Mouse (Mus musculus): Measurements from ENCODE around the gene Krt75. TPM values are rescaled to one million over a fixed set of nuclear protein-coding genes. Genes with fewer than 3 reads are reported as not detected.

Krt75 gene
- not detected for total RNA-seq (2021)
- long read RNA-seq, experiment 1: 0 reads
- long read RNA-seq, experiment 2: 0 reads

DNA sequence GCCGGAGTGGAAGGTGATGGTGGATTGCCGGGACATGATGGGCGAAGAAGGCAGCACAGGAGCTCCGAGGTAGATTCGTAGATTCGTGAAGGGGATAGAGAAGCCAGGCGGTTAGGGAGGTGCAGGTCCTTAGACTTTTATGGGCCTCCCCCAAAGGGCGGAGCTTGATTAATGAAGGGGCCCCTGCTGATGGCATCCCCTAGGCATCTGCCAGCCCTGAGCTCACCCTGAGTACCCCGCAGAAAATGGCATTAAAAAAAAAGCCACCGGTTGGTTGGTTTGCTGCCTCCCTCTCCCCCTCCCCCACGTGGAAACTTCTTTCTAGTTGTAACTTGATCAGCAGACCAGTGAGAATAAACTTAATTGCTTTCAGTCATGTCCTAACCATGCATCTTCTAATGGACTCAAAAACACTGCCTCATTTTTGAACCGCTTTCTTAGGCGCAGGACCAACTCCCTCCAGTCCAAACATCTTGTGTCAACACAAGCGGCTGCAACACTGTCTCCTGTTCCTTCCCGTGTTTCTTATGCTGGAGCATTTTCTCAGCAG, at the start of gene Krt75:
Gene Krt75 (minus strand): TSS at position 109 of the 550 bp plus-strand sequence.
- intact Hi-C loops (cut with DNase I): no loop called here
- no peak for DNase-seq (ENCODE audit: low spot score in 2 of 2)

DNA sequence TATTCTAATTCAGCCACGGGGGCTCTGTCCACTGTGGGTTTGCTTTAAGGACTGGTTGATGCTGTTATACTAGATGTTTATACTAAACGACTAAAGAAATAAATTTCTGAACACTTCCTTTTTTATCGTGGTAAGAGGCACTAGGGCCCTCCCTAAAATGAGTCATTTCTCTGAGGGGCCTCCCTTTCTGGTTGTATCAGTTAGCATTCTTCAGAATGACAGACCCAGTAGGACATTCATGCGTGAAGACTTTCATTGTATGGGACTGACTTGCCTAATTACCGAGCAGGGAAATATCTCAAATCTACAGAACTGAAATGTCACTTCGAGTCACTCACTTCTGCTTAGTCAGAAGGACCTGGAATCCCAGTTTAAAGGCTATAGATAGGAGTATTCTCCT, 25.4 kb upstream of the Krt75 start:
- intact Hi-C loops (cut with DNase I): no loop called here
- DNase-seq (ENCODE audit: low spot score in 2 of 2): no peak

- intact Hi-C loops (cut with DNase I): no loop called here
- DNase-seq (ENCODE audit: low spot score in 2 of 2): no peak
These were observed 14.5 kb upstream of the Krt75 start for GRCm38 (mm10) chr15:101588216-101588615.

- intact Hi-C loops (cut with DNase I): no loop called here
- no peak for DNase-seq (ENCODE audit: low spot score in 2 of 2)
These were observed 10.8 kb upstream of the Krt75 start for GRCm38 (mm10) chr15:101584456-101584855.

DNA sequence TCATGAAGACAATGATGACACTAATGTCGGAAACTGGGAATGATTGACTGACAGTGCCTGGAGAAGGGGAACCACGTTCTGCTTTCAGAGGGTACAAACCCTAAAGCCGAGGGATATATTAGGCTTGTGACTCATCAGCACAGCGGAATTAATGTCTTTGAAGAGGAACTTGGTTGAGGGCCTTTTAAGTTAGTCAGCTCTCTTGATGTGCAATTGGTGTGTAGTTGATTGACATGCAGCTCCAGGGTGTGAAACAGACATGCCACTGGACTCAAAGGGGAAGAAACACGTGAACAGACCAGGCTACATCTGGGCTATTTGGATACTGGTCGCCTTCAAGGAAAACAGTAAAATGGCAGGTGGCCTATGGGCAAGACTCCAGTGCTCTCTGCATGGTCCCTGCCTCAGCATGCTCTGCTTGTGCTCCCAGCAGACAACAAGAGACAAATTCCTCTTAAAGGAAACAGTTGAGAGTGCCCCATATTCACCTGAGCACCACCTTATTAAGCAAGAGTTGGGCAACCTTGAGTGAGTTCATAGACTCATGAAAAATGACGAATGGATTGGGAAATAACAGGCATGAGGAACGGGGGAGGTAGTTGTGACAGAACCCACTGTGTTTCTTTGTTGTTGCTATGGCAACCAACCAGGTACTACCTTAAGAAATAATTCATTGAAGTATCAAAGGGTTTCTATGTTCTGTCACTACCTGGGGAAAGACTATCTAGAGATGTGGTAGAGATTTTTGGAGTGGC, 9.7 kb upstream of the Krt75 start:
- intact Hi-C loops (cut with DNase I): no loop called here

DNA sequence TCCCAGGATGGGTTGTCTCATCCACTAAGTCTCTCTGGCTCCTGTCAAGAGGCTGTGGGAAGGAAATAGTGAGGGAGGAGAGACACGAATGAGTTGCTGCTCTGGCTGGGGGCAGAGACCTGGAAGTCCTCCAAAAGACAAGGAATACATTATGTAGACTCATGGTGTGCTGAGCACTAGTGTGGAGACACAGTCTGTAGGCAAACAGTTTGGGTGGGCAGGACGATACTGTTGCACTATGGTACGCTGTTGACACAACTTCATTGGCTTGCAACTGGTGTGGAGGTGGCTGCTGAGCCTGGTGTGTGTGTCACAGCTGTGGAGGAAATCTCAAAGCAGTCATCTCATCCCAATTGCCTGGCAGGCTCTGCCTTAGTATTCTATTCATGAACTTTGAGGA, 8.0 kb upstream of the Krt75 start:
- intact Hi-C loops (cut with DNase I): no loop called here
- no peak for DNase-seq (ENCODE audit: low spot score in 2 of 2)

More for the DNA sequence above, 9.7 kb upstream of the Krt75 start:
- DNase-seq (ENCODE audit: low spot score in 2 of 2): no peak

- no peak for DNase-seq (ENCODE audit: low spot score in 2 of 2)
- intact Hi-C loops (cut with DNase I): no loop called here
These were observed 1.8 kb upstream of the Krt75 start for GRCm38 (mm10) chr15:101575506-101575905.

GRCm38 (mm10) chr15:101567780-101568179, 5.9 kb downstream of the Krt75 start:
- intact Hi-C loops (cut with DNase I): no loop called here

GRCm38 (mm10) chr15:101562850-101563249, 10.9 kb downstream of the Krt75 start, which contains the start of gene Krt90:
TSS of gene Krt90 (minus strand) at chr15:101562950.
- DNase-seq (ENCODE audit: low spot score in 2 of 2): no peak
- intact Hi-C loops (cut with DNase I): no loop called here

More at GRCm38 (mm10) chr15:101567780-101568179, 5.9 kb downstream of the Krt75 start:
- DNase-seq (ENCODE audit: low spot score in 2 of 2): no peak

DNA sequence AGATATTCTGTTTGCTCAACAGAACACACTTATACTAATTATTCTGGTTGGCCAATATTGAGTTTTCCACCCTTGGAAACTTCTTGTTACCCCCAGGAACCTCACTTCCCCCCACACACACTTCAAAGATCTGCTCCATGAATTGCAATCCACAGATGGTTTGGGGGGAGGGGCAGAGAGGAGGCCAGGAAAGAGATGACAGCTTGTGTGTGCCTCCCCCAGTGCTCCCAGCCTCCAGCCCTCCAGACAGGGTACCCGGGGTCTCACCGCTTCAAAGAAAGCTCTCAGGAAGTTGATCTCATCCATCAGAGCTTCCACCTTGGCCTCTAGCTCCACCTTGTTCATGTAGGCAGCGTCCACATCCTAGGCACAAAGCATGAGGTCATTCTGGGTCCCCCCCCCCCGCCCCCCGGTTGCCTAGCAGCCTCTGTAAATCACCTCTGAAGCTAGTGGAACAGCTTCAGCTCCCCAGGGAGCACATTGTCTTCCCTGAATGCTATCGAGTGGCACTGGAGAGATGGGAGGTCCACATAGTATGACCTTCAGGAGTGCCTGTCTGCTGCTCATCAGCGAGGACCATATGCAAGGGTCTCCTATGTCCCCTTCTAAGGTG, 15.6 kb downstream of the Krt75 start:
- intact Hi-C loops (cut with DNase I): no loop called here
- no peak for DNase-seq (ENCODE audit: low spot score in 2 of 2)

- intact Hi-C loops (cut with DNase I): no loop called here
- peak in 1 of 2 experiments; percentile 27 for DNase-seq (ENCODE audit: low spot score in 2 of 2)
These were observed 20.5 kb downstream of the Krt75 start for GRCm38 (mm10) chr15:101553169-101553568.

- peak in 1 of 2 experiments; percentile 30 for DNase-seq (ENCODE audit: low spot score in 2 of 2)
- intact Hi-C loops (cut with DNase I): no loop called here
These were observed 21.5 kb downstream of the Krt75 start for GRCm38 (mm10) chr15:101552188-101552587.

DNA sequence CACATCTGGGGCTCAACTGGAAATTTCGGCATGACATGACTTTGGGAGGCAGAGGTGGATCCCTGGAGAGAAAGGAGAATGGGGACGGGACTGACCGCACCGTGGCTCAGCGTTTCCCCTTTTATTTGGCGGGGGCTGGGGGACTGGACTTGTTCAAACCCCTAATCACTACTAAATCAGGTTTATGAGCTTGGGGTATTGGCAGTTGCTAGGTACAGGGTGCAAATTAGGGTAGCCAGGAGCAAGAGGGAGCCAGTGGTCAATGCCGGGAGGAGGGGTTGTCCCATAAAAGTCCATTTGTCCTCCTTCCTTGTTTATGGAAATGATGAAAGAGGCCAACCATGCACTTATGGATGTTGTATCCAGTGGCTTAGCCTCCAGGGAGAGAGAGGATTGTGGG, 23.1 kb downstream of the Krt75 start, which contains the start of gene Krt82:
Gene Krt82 (minus strand): TSS at position 101 of the 400 bp plus-strand sequence.
- intact Hi-C loops (cut with DNase I): no loop called here

GRCm38 (mm10) chr15:101544478-101544877, 29.2 kb downstream of the Krt75 start:
- DNase-seq (ENCODE audit: low spot score in 2 of 2): no peak
- intact Hi-C loops (cut with DNase I): no loop called here

More for the DNA sequence above, 23.1 kb downstream of the Krt75 start, which contains the start of gene Krt82:
- DNase-seq (ENCODE audit: low spot score in 2 of 2): no peak

DNA sequence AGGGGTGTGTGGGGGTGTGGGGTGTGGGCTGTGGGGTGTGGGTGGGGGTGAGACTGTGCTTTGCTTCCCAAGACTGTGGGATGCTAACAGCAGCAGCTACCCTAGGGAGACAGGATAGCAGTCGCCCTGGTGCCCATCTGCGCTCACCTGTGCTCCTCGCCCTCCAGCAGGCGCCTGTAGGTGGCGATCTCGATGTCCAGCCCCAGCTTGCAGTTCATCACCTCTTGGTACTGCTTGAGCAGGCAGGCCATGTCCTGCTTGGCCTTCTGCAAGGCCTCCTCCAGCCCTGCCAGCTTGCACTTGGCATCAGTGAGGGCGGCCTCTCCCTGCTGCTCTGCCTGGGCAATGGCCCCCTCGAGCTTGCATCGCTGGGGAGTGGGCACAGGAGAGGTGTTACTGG, 31.2 kb downstream of the Krt75 start:
- no peak for DNase-seq (ENCODE audit: low spot score in 2 of 2)
- intact Hi-C loops (cut with DNase I): no loop called here

GRCm38 (mm10) chr15:101538580-101538900, 35.2 kb downstream of the Krt75 start:
- no peak for DNase-seq (ENCODE audit: low spot score in 2 of 2)
- intact Hi-C loops (cut with DNase I): no loop called here

- no peak for DNase-seq (ENCODE audit: low spot score in 2 of 2)
- intact Hi-C loops (cut with DNase I): no loop called here
These were observed 35.7 kb downstream of the Krt75 start for GRCm38 (mm10) chr15:101537864-101538579.

GRCm38 (mm10) chr15:101536054-101536850, 37.5 kb downstream of the Krt75 start:
- DNase-seq (ENCODE audit: low spot score in 2 of 2): no peak
- intact Hi-C loops (cut with DNase I): no loop called here

- intact Hi-C loops (cut with DNase I): no loop called here
- DNase-seq (ENCODE audit: low spot score in 2 of 2): no peak
These were observed 41.0 kb downstream of the Krt75 start, which contains the start of gene Krt84 for GRCm38 (mm10) chr15:101532720-101533119. TSS of gene Krt84 (minus strand) at chr15:101532820.

Data from left cerebral cortex, postnatal 14 days (tissue).